Mouse (Mus musculus) heart, adult 2 months (tissue): ENCODE data around the gene Gm10306.

Experiments used
- CTCF ChIP-seq: fragments of 200-600 bp; IDR thresholded peaks from 2 replicates; pipeline ENCODE4 v1.8.1; 2022; ENCODE audit warnings: antibody characterized with exemption, mild to moderate bottlenecking, moderate library complexity
- EP300 ChIP-seq: fragments of 200-500 bp; IDR thresholded peaks from 2 replicates; pipeline ENCODE4 v1.6.1; 2011; ENCODE audit warnings: low read depth, low read length, control low read depth; ENCODE audit not compliant: insufficient read depth
- POLR2A ChIP-seq: fragments of 200-500 bp; IDR thresholded peaks from 2 replicates; pipeline ENCODE4 v1.6.1; 2011; ENCODE audit warnings: mild to moderate bottlenecking, low read depth, low read length, control low read depth; ENCODE audit not compliant: insufficient read depth

DNA sequence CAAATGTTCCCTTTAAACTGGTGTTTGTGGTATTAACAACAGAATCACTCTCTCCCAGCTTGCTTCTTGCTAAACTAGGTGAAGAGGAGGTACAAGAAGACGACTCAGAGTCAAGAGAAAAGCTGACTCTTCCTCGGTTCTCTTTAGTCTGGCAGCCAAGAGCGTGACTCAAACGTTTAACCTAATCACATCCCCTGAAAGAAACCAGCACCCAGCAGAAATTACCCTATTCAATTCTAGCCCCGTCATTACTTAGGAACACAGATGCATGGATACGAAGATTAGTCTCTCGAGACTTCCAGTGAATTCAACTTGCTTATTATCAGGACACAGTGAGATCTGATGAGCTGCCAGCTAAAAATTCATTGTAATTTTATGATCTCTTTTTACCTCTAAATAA, 12.0 kb upstream of the Gm10306 start:
- TF ChIP-seq CTCF = no peak
- no peak for TF ChIP-seq EP300
- no peak for TF ChIP-seq POLR2A
